Mouse (Mus musculus): ENCODE measurements around the gene Dlat.
A peak's percentile ranks its signal among the peaks of the same experiment; 100 is the strongest.
"Not testable (repeated sequence)": the region's sequence is repeated elsewhere in the genome, so short reads cannot be mapped to it uniquely, and the experiment has no call there.

Dlat gene

DNA sequence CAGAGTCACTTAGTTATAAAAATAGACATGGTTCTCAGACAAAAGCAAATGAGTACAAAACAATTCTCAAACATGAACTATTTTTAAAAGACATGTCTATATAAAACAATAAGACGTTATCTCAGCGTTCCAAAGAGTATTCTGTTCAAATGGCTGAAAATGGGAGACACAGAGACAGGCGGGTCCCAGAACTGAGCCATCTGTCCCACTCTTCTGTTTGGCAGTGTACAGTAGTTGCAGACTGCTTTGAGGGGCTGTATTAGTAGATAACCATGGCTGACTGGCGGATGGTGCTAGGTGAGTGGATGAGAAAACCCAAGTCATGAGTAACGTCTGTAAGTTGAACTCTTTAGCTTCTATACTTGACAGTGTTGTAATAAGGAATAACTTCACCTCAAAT, 5.2 kb upstream of the Dlat start:
- DNase-seq (ENCODE audit: extremely low spot score, low read depth, low spot score), result no peak

DNA sequence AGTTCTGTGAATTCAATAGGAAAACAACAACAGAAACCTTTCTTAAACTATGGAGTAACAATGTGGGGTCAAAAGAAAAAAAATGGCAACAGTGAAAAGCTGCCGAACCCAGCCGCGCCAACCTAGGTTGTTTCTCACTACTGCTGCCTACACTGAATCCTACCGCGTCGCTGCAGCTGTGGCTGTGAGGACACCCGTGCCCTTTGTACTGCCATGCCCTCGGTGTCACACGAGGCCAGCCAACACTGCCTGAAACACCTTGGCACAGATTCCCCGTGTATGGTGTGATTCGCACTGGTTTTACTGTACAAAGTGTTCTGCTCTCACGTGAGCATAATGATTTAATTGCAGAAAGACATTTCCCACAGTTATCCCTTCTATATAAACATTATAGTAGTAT, 851 bp upstream of the Dlat start:
- no peak for DNase-seq (ENCODE audit: extremely low spot score, low read depth, low spot score)

DNA sequence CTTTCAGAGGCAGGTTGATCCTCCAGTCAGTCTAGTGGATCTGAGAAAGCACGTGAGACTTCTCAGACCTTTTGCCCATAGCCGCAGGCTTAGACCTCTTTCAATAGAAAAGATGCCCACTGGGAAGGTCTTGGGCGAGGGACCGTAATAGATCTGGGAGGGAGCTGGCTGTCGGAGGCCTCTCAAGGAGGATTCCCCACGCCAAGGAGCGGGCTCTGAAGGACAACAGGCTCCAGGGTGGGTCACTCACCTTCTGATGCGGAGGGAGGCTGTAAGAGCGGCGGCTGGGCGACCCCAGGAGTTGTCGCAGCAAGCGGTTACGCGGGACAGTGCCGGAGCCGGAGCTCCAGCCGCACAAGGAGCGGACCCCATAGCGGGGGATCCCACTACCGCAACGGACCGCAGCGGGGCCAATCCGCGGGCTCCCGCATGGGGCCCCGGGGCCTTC, 615 bp downstream of the Dlat start:
- DNase-seq (ENCODE audit: extremely low spot score, low read depth, low spot score), result no peak

DNA sequence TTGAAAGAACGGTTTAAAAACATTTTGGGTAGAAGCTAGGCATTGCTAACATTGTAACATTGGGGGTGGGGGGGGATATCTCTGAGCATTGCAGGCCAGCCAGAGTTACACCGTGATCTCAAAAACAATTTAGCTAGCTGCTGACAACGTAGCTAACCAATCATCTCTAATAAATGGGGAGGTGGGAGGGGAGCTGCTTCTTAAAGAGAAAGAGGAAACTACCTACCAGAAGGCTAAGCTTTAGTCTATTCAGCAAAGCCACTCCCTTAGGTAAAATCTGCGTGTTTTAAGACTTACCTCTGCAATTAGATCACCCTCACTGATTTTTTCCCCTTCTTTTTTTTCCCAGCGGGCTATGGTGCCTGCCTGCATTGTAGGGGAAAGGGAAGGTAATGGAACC, 1.2 kb downstream of the Dlat start:
- DNase-seq (ENCODE audit: extremely low spot score, low read depth, low spot score), result no peak

DNA sequence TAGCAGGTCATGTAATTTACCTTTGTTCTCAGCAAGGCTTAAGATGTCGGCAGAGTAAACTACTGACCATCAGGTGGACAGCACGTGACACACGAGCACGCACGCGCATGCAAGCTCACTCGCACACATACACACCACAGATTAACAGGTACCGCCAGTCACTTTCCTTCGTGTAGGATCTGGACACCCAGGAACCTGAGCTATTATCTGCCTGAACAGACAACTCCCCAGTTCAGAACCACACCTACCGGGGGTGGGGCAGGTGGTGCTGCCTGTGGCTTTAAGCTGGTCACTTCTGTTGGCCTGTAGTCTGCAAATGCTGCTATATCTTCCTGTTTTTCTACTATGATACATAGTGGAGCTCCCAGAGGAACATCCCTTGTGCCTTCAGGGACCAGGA, 9.1 kb downstream of the Dlat start:
- no peak for DNase-seq (ENCODE audit: extremely low spot score, low read depth, low spot score)

DNA sequence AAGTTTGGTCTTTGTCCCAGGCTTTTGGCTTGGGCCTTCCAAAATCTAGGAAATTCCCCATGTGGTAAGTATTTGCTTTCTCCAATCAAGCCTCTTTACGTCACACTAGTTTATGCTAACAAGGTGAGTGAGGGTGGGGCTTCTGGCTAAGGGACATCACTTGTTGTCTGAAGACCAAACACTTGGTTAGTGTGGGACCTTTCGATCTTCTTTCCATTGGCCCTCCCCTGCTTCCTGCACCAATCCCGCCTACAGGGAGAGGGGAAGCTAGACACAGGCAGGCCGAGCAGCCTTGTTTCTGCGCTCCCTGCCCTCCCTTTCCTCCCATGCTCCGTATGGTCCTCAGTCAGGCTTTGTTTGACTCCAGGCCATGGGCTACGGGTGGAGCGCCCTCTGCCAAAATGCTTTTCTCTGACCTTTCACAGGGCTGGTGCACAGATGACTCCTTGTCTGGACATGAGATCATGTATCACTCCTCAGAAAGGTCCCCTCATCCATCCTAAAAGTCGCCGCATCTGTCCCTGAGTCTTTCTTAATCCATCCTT, 12.7 kb downstream of the Dlat start:
- DNase-seq (ENCODE audit: extremely low spot score, low read depth, low spot score), result no peak

DNA sequence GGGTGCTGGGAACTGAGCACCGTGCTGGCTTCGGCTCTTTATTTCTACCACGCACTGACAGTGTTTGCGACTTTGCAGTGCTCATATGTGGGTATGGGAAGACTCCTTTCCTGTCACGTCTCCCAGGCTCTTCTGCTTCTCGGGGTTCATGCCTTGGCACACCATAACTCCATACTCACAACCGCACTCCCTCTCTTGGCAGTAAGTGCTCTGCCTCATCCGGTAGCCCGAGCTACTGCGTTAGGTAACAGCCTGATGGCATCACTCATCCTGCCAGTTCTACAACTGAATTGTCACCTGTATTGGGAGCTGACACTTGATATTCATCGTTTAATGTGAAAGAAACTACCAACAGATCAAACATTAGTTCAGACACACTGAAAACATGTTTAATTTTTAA, 25.3 kb downstream of the Dlat start:
- no peak for DNase-seq (ENCODE audit: extremely low spot score, low read depth, low spot score)

DNA sequence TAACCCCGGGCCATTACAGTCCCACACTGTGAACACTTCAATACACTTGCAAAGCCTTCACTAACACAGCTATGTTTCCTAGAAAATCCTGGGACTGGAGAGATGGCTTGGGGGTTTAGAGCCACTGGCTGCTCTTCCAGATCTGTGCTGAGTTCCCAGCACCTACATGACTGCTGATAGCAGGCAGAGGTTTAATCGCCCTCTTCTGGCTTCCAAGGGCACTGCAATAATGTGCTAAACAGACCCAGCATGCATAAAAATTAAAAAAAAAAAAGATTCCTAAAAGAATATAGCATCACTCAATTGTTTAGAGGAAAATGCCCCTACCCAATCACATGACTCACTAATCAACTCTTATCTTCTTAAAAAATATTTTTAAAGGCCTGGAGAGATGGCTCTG, 26.5 kb downstream of the Dlat start:
- no peak for DNase-seq (ENCODE audit: extremely low spot score, low read depth, low spot score)

DNA sequence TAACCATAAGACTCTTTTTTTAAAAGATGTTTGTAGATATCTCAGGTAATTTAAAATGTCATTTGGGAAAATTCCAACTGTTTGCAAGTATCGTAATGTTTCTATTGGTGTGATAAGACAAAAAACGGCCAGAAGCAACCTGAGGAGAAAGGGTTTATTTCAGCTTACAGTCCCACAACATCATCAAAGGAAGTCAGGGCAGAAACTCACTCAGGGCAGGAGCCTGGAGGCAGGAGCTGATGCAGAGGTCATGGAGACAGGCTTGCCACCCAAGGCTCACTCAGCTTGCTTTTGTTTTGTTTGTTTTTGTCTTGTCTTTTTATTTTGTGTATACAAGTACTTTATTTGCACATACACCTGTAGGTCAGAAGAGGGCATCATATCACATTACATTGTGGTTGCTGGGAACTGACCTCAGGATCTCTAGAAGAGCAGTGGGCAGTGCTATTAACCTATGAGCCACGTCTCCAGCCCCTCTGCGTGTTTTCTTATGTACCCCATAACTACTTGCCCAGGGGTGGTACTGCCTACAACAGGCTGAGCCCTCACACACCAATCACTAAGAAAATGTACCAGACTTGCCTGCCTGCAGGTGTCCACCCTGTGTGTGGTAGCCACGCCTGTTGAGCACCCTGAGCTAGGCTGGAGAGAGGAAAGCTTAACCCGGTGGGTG, 27.4 kb downstream of the Dlat start:
- no peak for DNase-seq (ENCODE audit: extremely low spot score, low read depth, low spot score)

DNA sequence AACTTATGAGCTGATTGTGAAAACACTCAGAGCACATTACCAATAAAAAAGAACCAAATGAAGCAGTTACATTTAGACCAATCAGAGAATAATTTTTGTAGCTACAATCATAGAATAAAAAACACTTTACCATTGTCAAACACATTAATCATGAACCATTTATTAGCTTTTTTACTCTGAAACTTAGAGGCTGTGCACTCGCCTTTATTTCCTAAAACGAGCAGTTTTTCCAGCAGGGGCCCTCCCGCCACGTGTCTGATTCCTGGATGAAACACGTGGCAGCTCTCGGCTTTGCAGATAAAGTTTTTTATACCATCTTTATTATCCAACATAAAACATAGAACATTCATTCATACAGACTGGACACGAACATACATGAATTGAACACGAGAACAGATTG, 28.7 kb downstream of the Dlat start:
- not testable (repeated sequence) for DNase-seq (ENCODE audit: extremely low spot score, low read depth, low spot score)

DNA sequence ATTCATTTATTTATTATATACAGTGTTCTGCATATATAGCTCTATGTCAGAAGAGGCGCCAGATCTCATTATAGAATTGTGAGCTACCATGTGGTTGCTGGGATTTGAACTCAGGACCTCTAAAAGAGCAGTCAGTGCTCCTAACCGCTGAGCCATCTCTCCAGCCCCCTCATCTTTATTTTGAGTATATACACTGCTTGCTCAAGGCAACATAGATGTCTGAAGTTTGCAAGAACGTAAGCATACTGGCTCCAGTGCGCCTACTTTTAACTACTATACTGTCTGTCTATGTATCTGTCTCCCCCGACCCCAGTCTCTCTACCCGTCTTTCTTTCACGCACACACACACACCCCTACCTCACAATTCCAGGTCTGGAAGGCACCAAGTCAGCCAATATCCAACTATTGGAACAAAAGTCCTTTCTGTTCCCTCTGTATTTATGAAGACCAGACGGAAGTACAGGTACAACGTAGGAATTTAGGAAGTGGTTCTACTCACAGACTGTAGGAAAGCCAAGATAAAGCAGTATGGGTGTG, 41.7 kb downstream of the Dlat start:
- no peak for DNase-seq (ENCODE audit: extremely low spot score, low read depth, low spot score)

DNA sequence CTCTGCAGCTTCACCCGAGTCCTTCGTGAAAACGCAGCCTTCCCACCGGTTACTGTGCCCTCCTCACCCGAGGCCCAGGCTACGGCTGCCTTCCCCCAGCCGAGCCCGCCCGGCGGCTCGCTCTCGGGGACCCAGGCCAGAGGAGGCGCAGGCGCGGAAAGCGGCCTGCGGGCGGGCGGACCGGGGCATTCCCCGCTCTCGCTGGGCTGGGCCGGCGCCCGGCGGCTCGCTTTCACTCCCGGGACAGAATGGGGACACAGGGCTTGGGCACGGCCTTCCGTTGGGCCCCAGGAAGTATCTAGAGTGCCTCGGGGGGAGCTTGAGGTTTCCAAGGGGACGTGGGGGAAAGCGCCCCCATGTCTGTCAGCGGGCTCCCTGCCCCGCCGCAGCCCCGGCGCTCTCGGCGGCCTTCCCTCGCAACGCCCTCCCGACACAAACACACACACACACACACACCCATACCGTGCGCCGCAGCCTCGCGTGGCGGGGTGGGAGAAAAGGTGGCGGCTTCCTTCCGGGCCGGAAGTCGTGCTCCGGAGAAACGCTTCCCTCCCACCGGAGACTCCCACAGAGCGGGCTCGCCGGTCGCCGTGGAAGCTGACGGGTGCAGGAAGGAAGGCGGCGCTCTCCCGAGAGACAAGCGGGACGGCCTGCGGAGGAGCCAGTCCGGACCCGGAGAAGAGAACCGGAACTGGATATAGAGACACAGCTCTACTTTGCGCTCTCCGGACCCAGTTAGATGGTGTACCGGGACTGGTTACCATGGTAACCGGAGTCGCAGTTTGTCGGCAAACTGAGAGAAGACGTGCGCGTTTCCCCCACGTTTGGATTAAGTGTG, 42.6 kb downstream of the Dlat start, which contains the start of the genes Pih1d2 and Nkapd1:
Pih1d2 (plus strand) TSS at position 556 of the 838 bp plus-strand sequence.
Nkapd1 (minus strand) TSS at position 699 of the 838 bp plus-strand sequence.
- peak; percentile 89 for DNase-seq (ENCODE audit: extremely low spot score, low read depth, low spot score)

DNA sequence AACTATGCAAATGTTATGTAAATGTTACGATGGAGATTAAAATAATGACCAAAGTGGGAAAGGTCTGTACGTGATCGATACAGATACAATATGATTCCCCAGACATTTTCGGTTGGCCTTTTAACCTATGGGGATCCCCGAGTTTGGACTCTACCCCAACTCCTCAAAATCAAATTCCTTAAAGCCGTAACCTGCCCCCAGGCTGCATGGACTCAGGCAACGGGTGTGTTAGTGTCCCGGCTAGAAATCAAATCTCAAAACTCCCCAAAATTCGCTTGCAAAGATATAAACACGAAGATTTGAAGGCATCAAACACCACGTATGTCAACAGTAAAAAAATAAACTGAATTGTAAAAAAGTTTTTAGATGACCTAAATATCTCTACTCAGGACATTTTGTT, 43.4 kb downstream of the Dlat start:
- no peak for DNase-seq (ENCODE audit: extremely low spot score, low read depth, low spot score)

DNA sequence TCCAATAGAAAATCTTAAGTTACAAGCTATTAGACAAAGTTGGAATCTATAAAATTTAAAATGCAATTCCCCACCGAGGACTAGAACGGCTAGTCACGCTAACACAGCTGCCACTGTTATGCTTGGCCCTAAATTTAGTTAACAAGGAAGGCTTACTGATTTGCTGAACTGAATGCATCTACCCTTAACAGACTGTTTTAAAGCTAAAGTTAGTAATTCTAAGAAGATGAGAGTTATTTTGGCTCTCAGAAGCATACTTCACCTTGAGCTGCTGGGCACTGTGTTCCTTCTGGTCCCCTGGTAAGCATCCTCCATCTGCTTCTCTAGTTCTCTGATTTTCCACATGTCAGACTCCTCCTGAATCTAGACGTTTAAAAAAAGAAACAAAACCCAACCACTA, 47.5 kb downstream of the Dlat start:
- no peak for DNase-seq (ENCODE audit: extremely low spot score, low read depth, low spot score)

DNA sequence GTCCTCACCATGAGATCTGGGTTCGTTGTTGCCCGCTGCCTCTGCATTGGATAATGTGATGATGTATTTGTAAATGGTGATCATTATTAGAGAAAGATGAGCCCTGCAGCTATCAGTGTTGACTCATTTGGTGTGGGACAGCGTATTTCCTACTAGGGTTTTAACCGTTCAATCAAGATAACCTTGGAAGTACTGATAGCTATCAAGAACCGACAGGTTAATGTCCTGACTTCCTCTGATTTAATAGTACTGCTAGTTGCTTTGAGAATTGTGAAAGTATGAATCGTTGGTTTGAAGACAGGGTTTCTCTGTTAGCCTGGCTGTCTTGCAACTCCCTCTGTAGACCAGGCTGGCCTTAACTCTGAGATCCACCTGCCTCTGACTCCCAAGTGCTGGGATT, 55.2 kb downstream of the Dlat start:
- no peak for DNase-seq (ENCODE audit: extremely low spot score, low read depth, low spot score)

DNA sequence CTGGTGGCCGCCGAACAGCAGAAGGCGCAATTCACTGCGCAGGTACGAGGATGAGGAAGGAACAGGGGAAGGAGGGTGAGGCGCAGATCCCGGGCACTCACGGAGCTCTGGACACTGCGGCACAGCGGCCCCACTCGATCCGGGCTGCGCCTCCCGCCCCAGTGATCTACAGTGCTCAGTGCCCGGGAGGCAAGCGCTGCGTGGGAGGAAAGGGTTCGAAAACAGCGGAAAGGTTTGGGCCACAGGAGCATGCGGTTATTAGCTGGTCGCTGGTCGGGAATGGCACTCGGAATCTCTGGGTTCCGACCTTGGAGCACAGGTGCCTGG, 55.6 kb downstream of the Dlat start:
- no peak for DNase-seq (ENCODE audit: extremely low spot score, low read depth, low spot score)

DNA sequence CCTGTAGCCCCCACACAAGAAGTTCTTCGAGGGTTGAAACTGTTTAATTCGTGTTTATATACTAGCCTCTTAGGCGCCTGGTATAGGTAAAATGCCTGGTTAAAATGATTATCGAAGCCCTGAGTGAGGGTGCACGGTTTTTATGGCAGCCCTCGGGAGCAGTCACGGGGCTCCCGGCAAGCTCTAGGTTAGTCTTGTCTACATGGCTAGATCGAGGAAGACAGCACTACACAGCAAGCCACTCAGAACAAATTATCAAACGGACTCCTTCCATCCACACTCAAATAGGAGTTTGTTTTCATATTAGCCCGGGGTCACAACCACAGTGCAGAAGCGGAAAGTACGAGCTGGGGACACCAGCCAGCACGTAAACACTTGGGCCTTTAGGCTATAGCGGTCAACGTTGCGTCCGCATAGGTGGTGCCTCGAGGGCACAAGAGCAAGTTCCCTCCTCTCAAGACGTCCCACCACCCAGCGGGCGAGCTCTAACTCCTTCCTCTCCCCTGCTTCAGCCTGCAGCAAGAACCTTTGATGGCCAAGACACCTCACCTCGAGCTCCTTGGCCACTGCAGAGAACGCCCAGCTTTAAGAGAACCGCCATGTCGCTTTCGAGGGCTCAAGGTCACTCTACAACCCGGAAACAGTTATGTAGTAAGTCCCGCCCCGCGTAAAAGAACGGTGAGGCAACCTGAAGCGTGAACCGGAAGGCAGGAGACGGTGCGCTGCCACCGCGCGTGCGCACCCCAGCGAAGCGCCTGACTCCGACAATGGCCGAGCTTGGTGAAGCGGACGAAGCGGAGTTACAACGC, 56.2 kb downstream of the Dlat start, which contains the start of the genes Sdhd and Timm8b:
Sdhd (minus strand) TSS at position 624 of the 809 bp plus-strand sequence.
Timm8b (plus strand) TSS at position 722 of the 809 bp plus-strand sequence.
- peak; percentile 93 for DNase-seq (ENCODE audit: extremely low spot score, low read depth, low spot score)

DNA sequence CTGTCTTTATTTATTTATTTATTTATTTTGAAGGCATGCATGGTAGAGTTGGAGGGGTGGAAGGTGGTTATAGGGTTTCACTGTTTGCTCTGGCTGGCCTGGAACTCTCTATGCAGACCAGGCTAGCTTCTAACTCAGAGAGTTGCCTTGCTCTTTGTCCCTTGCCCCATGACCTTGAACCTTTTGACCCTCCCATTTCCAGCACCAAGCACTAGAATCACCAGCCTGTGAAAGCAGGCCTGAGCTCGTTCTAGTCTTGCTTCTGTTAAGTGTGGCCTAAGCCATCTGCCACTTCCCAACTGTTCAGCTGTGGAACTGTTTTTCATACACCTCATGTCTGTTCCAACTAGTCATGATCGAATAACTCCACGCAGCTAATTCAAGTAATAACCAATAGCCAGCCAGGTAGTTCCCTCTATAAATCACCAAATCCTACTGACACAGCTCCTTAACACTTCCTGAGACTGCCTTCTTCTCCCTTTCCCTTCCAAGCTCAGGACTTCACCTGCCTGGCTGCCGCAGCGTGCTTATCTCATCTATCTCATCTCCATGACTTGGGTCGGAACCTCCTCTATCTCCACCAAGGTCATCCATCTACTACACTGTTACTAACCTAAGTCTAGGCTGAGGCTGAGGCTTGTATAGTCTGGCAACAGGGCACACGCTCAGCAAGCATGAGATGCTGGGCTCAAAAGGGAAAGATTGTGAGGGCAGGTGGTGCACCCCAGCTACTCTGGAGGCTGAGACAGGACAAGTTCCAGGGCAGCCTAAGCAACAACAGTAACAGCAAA, 57.3 kb downstream of the Dlat start:
- no peak for DNase-seq (ENCODE audit: extremely low spot score, low read depth, low spot score)

DNA sequence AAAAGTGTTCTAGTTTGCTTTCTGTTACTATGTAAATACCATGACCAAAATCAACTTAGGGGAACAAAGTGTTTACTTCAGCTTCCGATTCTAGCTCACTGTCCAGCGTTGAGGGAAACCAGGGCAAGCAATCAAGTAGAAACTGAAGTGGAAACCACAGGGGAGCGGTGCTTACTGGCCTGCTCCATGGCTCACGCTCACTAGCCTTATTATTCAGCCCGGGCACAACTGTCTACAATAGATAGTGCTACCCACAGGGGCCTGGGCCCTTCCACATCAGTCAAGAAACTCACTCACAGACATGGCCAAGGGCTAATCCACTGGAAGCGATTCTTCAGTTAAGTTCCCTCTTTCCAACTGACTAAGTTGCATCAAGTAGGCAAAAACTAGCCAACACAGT, 58.0 kb downstream of the Dlat start:
- no peak for DNase-seq (ENCODE audit: extremely low spot score, low read depth, low spot score)

DNA sequence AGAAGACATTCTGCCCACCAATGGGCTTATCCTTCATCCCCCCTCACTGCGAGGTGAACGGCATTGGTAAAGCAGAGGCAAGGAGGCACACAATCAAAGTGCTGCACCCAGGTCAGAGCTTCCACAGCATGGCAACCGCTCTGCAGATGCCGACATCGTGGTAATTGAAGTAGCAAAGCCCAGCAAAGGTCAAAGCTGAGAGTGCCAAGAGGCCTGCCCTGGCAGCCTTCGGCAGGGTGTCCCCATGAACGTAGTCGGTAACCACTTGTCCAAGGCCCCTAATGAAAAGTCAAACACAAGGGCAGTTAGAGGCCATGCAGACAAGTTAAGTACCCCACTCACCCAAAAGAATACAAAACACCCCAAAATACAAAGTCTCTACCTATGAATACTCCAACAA, 62.6 kb downstream of the Dlat start:
- DNase-seq (ENCODE audit: extremely low spot score, low read depth, low spot score), result no peak

All from hindlimb bud, embryonic 11.5 days (tissue).